Mouse (Mus musculus): Measurements from ENCODE around the gene Pax3.

DNA sequence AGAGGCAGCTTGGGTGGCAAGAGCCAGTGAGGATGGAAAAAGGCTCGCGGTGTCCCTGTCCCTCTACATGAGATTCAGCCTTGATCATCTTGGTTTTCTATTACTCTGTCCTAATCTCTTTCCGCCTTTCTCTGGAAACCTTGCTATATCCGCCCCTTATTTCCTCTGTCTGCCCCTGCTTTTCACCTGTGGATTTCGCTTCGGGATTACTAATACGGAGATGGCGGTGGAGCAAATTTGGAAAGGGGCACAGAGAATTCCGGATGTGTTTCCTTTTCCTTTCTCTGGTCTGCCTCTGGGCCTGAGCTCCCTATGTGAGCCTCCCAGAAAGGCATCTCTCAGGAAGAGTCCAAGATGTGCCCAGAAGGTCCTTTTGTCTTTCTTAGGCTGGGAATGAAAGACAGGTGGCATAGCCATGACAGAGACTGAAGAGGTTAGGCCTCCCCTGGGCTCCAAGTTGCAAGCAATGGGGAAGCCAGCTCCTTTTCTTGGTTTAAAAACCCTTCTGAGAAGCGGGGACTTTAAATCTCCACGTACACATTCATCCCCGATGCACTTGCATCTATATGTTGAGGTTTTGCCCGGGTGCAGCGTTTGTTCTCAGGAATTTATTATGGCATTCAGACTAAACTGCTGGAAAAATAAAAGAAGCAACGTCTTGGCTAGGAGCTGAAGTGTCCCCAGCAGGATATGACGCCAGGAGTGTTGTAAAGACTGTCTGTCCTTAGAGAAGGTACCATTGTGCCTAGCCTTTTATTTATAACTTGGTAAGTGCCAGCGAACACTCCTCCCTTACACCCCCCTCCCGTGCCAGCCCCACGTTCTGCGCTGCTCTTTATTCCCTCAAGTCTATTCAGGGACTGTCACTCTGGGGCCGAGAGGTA lies 659 bp upstream of the Pax3 start:
- TF ChIP-seq CTCF (IDR thresholded peaks at IDR 0.05; ENCODE audit: low read depth) (no peak), EP300 (IDR thresholded peaks at IDR 0.05; ENCODE audit: low read depth) (no peak)

Measured in heart, postnatal 0 days (tissue).